Mouse (Mus musculus): ENCODE results near the gene Gm8011.
"Not testable (repeated sequence)": the region's sequence is repeated elsewhere in the genome, so short reads cannot be mapped to it uniquely, and the experiment has no call there.

Gene Gm8011

GRCm38 (mm10) chr14:42463581-42463980 lies at the start of gene Gm8011:
Gm8011 (plus strand) TSS chr14:42463881.
- in situ Hi-C loops (cut with MboI; ENCODE audit: unreplicated experiment in 2 of 2), result not testable (repeated sequence)

- in situ Hi-C loops (cut with MboI; ENCODE audit: unreplicated experiment in 2 of 2), result not testable (repeated sequence)
Measured at GRCm38 (mm10) chr14:42439573-42439972, 24.1 kb upstream of the Gm8011 start, which contains the start of gene Gm8005. Gm8005 (minus strand) TSS chr14:42439673.

GRCm38 (mm10) chr14:42502249-42502648 lies 38.6 kb downstream of the Gm8011 start, which contains the start of gene Gm8020:
Gm8020 (minus strand) TSS chr14:42502349.
- in situ Hi-C loops (cut with MboI; ENCODE audit: unreplicated experiment in 2 of 2), result not testable (repeated sequence)

Data from v-Abl transformed pro-B cells (cell line).